Comparison of ENCODE assay signal across 9 mouse cellular contexts in genomic region chr10:75708633-75708992, GRCm38 (mm10). TPM values are rescaled to one million over a fixed set of nuclear protein-coding genes. Genes with fewer than 3 reads are reported as not detected.
A peak's percentile ranks its signal among the peaks of the same experiment; 100 is the strongest.
DNase-seq lines count a peak whose midpoint lies in the region; ATAC-seq and TF ChIP-seq lines count a peak whose summit lies in the region.
"Had no signal": no experiment of that assay in that cellular context is flagged by ENCODE, and none has a peak within 500 bp of the region (broad histone marks: within the 10 kb centered on the region; RNA-seq: fewer than 3 reads in every experiment).

No protein-coding gene starts in this region.

- no peak for TF ChIP-seq EP300 in lung, postnatal 0 days (IDR thresholded peaks at IDR 0.05)
- TF ChIP-seq EP300 in stomach, postnatal 0 days (optimal IDR thresholded peaks at IDR 0.05): no peak

- peaks cover 56% of the 10 kb centered on the region for H3K36me3 ChIP-seq in lung, embryonic 14.5 days (ENCODE audit: insufficient read depth)
- H3K36me3 ChIP-seq in lung, postnatal 0 days (ENCODE audit: insufficient read depth, low read length): no peaks in the 10 kb centered on the region; the same call in 1 of the 2 replicates
- H3K36me3 ChIP-seq in stomach, postnatal 0 days (ENCODE audit: control insufficient read depth, insufficient read depth, low read length): peaks cover 4% of the 10 kb centered on the region; the same call in 1 of the 2 replicates

- no peak overlapping the region for H3K27ac ChIP-seq in lung, embryonic 14.5 days (ENCODE audit: low read depth)
- no peak overlapping the region for H3K27ac ChIP-seq in lung, postnatal 0 days (ENCODE audit: low read length)
- H3K27ac ChIP-seq in stomach, postnatal 0 days (replicated peaks): no peak overlapping the region

- no peaks in the 10 kb centered on the region for H3K4me1 ChIP-seq in lung, embryonic 14.5 days (ENCODE audit: insufficient read depth)
- H3K4me1 ChIP-seq in lung, postnatal 0 days (ENCODE audit: insufficient read depth, low read depth, low read length): no peaks in the 10 kb centered on the region
- peaks cover 3% of the 10 kb centered on the region; the same call in 1 of the 2 replicates for H3K4me1 ChIP-seq in stomach, postnatal 0 days (replicated peaks; ENCODE audit: control insufficient read depth, insufficient read depth)

- WGBS in lung, embryonic 14.5 days: 47% methylated on average over 9 of the region's 9 CpGs
- WGBS in lung, postnatal 0 days: 50% methylated on average over 9 of the region's 9 CpGs
- WGBS in stomach, postnatal 0 days: 52% methylated on average over 9 of the region's 9 CpGs

- peak; percentile 77 for TF ChIP-seq CTCF in lung, embryonic 14.5 days (IDR thresholded peaks at IDR 0.05; ENCODE audit: low read depth)
- TF ChIP-seq CTCF in lung, postnatal 0 days (IDR thresholded peaks at IDR 0.05): peak; percentile 78
- peak; percentile 74 for TF ChIP-seq CTCF in stomach, postnatal 0 days (IDR thresholded peaks at IDR 0.05; ENCODE audit: low read depth)

- no peak overlapping the region for H3K4me2 ChIP-seq in lung, embryonic 14.5 days
- no peak overlapping the region for H3K4me2 ChIP-seq in lung, postnatal 0 days (replicated peaks; ENCODE audit: low read depth, low read length)
- no peak overlapping the region for H3K4me2 ChIP-seq in stomach, postnatal 0 days (replicated peaks; ENCODE audit: low read depth)

- peak; percentile 73; the same call in 1 of the 2 replicates for ATAC-seq in lung, embryonic 14.5 days (ENCODE audit: insufficient read depth)
- peak; percentile 52; the same call in 1 of the 2 replicates for ATAC-seq in granulocyte monocyte progenitor cell, adult 5-6 weeks (replicated peaks; ENCODE audit: poor library complexity, severe bottlenecking)
- no peak; the same call in 1 of the 2 replicates for ATAC-seq in lung, postnatal 0 days
- no peak for ATAC-seq in stomach, postnatal 0 days (ENCODE audit: low FRiP score, low TSS enrichment)

- no peak overlapping the region for H3K4me3 ChIP-seq in lung, embryonic 14.5 days (ENCODE audit: low read depth, low read length)
- H3K4me3 ChIP-seq in lung, postnatal 0 days (ENCODE audit: low read depth, low read length): no peak overlapping the region
- no peak overlapping the region for H3K4me3 ChIP-seq in stomach, postnatal 0 days (ENCODE audit: low read depth, low read length)
- H3K4me3 ChIP-seq: megakaryocyte, embryonic 14.5 days had no signal

- no peaks in the 10 kb centered on the region for H3K27me3 ChIP-seq in lung, embryonic 14.5 days (ENCODE audit: insufficient read depth, low read length)
- H3K27me3 ChIP-seq in lung, postnatal 0 days (replicated peaks; ENCODE audit: insufficient read depth, low read length): no peaks in the 10 kb centered on the region
- no peaks in the 10 kb centered on the region for H3K27me3 ChIP-seq in stomach, postnatal 0 days (ENCODE audit: control insufficient read depth, insufficient read depth, low read length)
- H3K27me3 ChIP-seq: megakaryocyte, embryonic 14.5 days had no signal

- DNase-seq in adrenal gland, postnatal 25 days: peak; percentile 32
- no peak for DNase-seq in adrenal gland, adult 2 months
- peak; percentile 49 for DNase-seq in lung, embryonic 14.5 days
- DNase-seq in lung, postnatal 25 days (ENCODE audit: low spot score): no peak
- DNase-seq in lung, postnatal 0 days (ENCODE audit: low spot score): peak; percentile 32
- DNase-seq in stomach, postnatal 0 days (ENCODE audit: low spot score): peak; percentile 34
- no peak for DNase-seq in spleen, adult 12 weeks (ENCODE audit: low spot score)

- H3K9me3 ChIP-seq in lung, embryonic 14.5 days (ENCODE audit: low read depth, low read length): no peaks in the 10 kb centered on the region
- H3K9me3 ChIP-seq in lung, postnatal 0 days (ENCODE audit: low read length): no peaks in the 10 kb centered on the region
- no peaks in the 10 kb centered on the region for H3K9me3 ChIP-seq in stomach, postnatal 0 days (ENCODE audit: control insufficient read depth, low read length)
- H3K9me3 ChIP-seq: megakaryocyte, embryonic 14.5 days had no signal

- H3K9ac ChIP-seq in lung, embryonic 14.5 days: no peak overlapping the region
- H3K9ac ChIP-seq in lung, postnatal 0 days (replicated peaks; ENCODE audit: low read depth): no peak overlapping the region
- H3K9ac ChIP-seq in stomach, postnatal 0 days (ENCODE audit: low read length): no peak overlapping the region

RNA-seq across cellular contexts. Expression of gene Cabin1, which starts 55.5 kb away (rescaled TPM):
- total RNA-seq in adrenal gland, postnatal 25 days (2021): 34.3 and 40.7 TPM in 2 replicates
- 10 to 100 TPM; 24.2 to 31.9 TPM for total RNA-seq in adrenal gland, adult 2 months (2021)
- 38.4 and 42.6 TPM in 2 replicates for polyA plus RNA-seq in adrenal gland, adult 2 months (2012; rRNA removed)
- polyA plus RNA-seq in lung, embryonic 14.5 days (2014; fragmentation: Nextera tagmentation; extraction: Ambion mirVana): 41.1 and 50.0 TPM in 2 replicates
- 48.8 and 68.8 TPM in 2 replicates for total RNA-seq in granulocyte monocyte progenitor cell, adult 5-6 weeks (2014; fragmentation: Nextera tagmentation)
- 23.0 and 24.9 TPM in 2 replicates for total RNA-seq in granulocyte monocyte progenitor cell, adult 5-6 weeks (2017)
- 33.1 and 34.5 TPM in 2 replicates for polyA plus RNA-seq in lung, postnatal 0 days (2015; fragmentation: Nextera tagmentation; extraction: Ambion mirVana)
- 13.9 and 14.7 TPM in 2 replicates for polyA plus RNA-seq in stomach, postnatal 0 days (2015; fragmentation: Nextera tagmentation; extraction: Ambion mirVana)

Comparison
In these comparisons a context has a peak if more than half of its experiments do, and no peak if none do; other contexts are left out.
1. DNase-seq: peak in adrenal gland, postnatal 25 days (single experiment), lung, embryonic 14.5 days (single experiment), lung, postnatal 0 days (single experiment) and stomach, postnatal 0 days (single experiment); none in adrenal gland, adult 2 months (single experiment), lung, postnatal 25 days (single experiment) and spleen, adult 12 weeks (single experiment).
2. ATAC-seq: peak in lung, embryonic 14.5 days (single experiment) and granulocyte monocyte progenitor cell, adult 5-6 weeks (single experiment); none in lung, postnatal 0 days (single experiment) and stomach, postnatal 0 days (single experiment).
3. Peak in every context shown above with its lines, with median percentiles within 50 percentile points of each other: CTCF ChIP-seq.